Mouse (Mus musculus) kidney, adult 2 months (tissue): ENCODE data around the gene B3gat3. TPM values are rescaled to one million over a fixed set of nuclear protein-coding genes. Genes with fewer than 3 reads are reported as not detected.

ENCODE experiments used
- DNase-seq: peaks from one replicate; pipeline ENCODE4 v3.0.0; 2021
- H3K27ac ChIP-seq: fragments of 200-500 bp; 2 replicates; pipeline ENCODE4 v1.5.1; 2012; ENCODE audit warnings: low read depth, low read length, control low read depth, inconsistent platforms; ENCODE audit not compliant: insufficient read depth
- H3K27me3 ChIP-seq: fragments of 200-500 bp; replicated peaks from 2 replicates; pipeline ENCODE4 v1.6.1; 2012; ENCODE audit warnings: mild to moderate bottlenecking, moderate library complexity, low read length, inconsistent platforms; ENCODE audit not compliant: control insufficient read depth, insufficient read depth
- H3K36me3 ChIP-seq: fragments of 200-500 bp; 2 replicates; pipeline ENCODE4 v1.6.1; 2012; ENCODE audit warnings: mild to moderate bottlenecking, moderate library complexity, low read length, inconsistent platforms; ENCODE audit not compliant: control insufficient read depth, insufficient read depth
- H3K4me1 ChIP-seq: fragments of 200-500 bp; 2 replicates; pipeline ENCODE4 v1.6.1; 2011; ENCODE audit warnings: low read length; ENCODE audit not compliant: control insufficient read depth, insufficient read depth
- H3K4me3 ChIP-seq: fragments of 200-500 bp; 2 replicates; pipeline ENCODE4 v1.5.1; 2011; ENCODE audit warnings: mild to moderate bottlenecking, low read depth, low read length, control low read depth; ENCODE audit not compliant: insufficient read depth
- CTCF ChIP-seq: fragments of 200-500 bp; conservative IDR thresholded peaks from 2 replicates; pipeline ENCODE4 v1.5.1; 2011; ENCODE audit warnings: low read depth, mild to moderate bottlenecking, control low read depth, low read length, moderate library complexity, mixed read lengths; ENCODE audit not compliant: insufficient read depth, insufficient read length
- POLR2A ChIP-seq: fragments of 200-500 bp; IDR thresholded peaks from one replicate; pipeline ENCODE4 v1.6.1; 2011; ENCODE audit warnings: low read depth, low read length, control low read depth
- WGBS: fragments of 180-500 bp; shearing (Covaris S2); methylation state at CpG from one replicate; pipeline ENCODE4 v1.1.7; 2018; 5-methylcytosine and 5-hydroxymethylcytosine counted together
- polyA plus RNA-seq: library from polyadenylated mRNA; depleted of rRNA; stranded (reverse); fragments of >200 nt; gene quantifications from 2 replicates; pipeline ENCODE4 v1.2.3, GENCODE M21; 2012

Gene B3gat3
- polyA plus RNA-seq, 1 experiment, result 105 TPM

GRCm38 (mm10) chr19:8920836-8921291 lies 690 bp downstream of the B3gat3 start:
- 1% methylated on average over 6 of the region's 6 CpGs for WGBS
- Histone ChIP-seq H3K27me3 (no peaks in the 10 kb centered on the region), H3K27ac (peak overlapping the region; percentile 62), H3K4me3 (peak overlapping the region; percentile 78), H3K4me1 (peaks cover 11% of the 10 kb centered on the region), H3K36me3 (no peaks in the 10 kb centered on the region)
- DNase-seq, result peak; percentile 67
- TF ChIP-seq POLR2A, result no peak
- no peak for TF ChIP-seq CTCF

DNA sequence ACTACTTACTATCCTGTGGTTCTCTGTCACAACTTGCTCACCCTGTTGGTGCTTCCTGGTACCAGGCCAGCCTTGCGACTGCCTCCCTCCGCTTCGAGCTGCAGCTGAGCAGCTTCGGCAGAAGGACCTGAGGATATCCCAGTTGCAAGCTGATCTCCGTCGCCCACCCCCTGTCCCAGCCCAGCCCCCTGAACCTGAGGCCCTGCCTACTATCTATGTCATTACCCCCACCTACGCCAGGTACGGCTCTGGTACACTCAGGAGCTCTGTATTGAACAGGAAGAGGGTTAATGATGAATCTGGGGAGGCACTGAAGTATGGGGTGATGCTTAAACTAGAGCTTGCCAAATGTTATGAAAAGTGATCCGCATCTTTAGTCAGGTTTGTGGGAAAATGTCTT lies 1.6 kb downstream of the B3gat3 start:
- DNase-seq, result no peak
- H3K36me3 ChIP-seq, result no peaks in the 10 kb centered on the region; the same call in 1 of the 2 replicates
- TF ChIP-seq POLR2A, result no peak
- no peak for TF ChIP-seq CTCF
- H3K4me1 ChIP-seq, result peaks cover 11% of the 10 kb centered on the region
- no peaks in the 10 kb centered on the region for H3K27me3 ChIP-seq
- H3K27ac ChIP-seq, result no peak overlapping the region
- H3K4me3 ChIP-seq, result no peak overlapping the region
- WGBS, result 70% methylated on average over 9 of the region's 9 CpGs

- no peak for DNase-seq
- H3K36me3 ChIP-seq, result no peaks in the 10 kb centered on the region; the same call in none of the 2 replicates
- no peaks in the 10 kb centered on the region for H3K27me3 ChIP-seq
- no peak overlapping the region for H3K4me3 ChIP-seq
- TF ChIP-seq CTCF (no peak), POLR2A (no peak)
- 79% methylated on average over 2 of the region's 2 CpGs for WGBS
- H3K27ac ChIP-seq, result no peak overlapping the region
- H3K4me1 ChIP-seq, result peaks cover under 1% of the 10 kb centered on the region; the same call in 1 of the 2 replicates
Measured at GRCm38 (mm10) chr19:8926766-8927165, 6.6 kb downstream of the B3gat3 start.

GRCm38 (mm10) chr19:8927891-8928525 lies 7.8 kb downstream of the B3gat3 start:
- H3K27me3 ChIP-seq, result no peaks in the 10 kb centered on the region
- WGBS, result 94% methylated on average over 12 of the region's 12 CpGs
- TF ChIP-seq POLR2A, result no peak
- no peaks in the 10 kb centered on the region; the same call in none of the 2 replicates for H3K36me3 ChIP-seq
- H3K27ac ChIP-seq, result no peak overlapping the region
- H3K4me1 ChIP-seq, result no peaks in the 10 kb centered on the region
- DNase-seq, result no peak
- H3K4me3 ChIP-seq, result no peak overlapping the region

GRCm38 (mm10) chr19:8928689-8929223 lies 8.6 kb downstream of the B3gat3 start:
- no peaks in the 10 kb centered on the region for H3K4me1 ChIP-seq
- no peaks in the 10 kb centered on the region; the same call in none of the 2 replicates for H3K36me3 ChIP-seq
- no peaks in the 10 kb centered on the region for H3K27me3 ChIP-seq
- peak overlapping the region; percentile 76 for H3K27ac ChIP-seq
- TF ChIP-seq CTCF (no peak), POLR2A (no peak)
- 24% methylated on average over 16 of the region's 16 CpGs for WGBS
- peak overlapping the region; percentile 64 for H3K4me3 ChIP-seq
- DNase-seq, result peak; percentile 10

- TF ChIP-seq POLR2A (no peak), CTCF (no peak)
- H3K27me3 ChIP-seq, result no peaks in the 10 kb centered on the region
- H3K4me1 ChIP-seq, result no peaks in the 10 kb centered on the region
- H3K36me3 ChIP-seq, result no peaks in the 10 kb centered on the region; the same call in none of the 2 replicates
- peak within 1 kb of the TSS; percentile 76 for H3K27ac ChIP-seq
- WGBS, result under 1% methylated on average over 74 of the region's 74 CpGs
- peak; percentile 97 for DNase-seq
- H3K4me3 ChIP-seq, result peak within 1 kb of the TSS; percentile 64
Measured at GRCm38 (mm10) chr19:8929224-8930088, 9.3 kb downstream of the B3gat3 start, which contains the start of the genes Rom1 and Eml3. TSS of gene Rom1 (minus strand) at chr19:8929356. TSS of gene Eml3 (plus strand) at chr19:8929552.
